Mouse (Mus musculus) embryonic facial prominence, embryonic 11.5 days (tissue): ENCODE results near the gene Dtl. TPM values are rescaled to one million over a fixed set of nuclear protein-coding genes. Genes with fewer than 3 reads are reported as not detected.
"Not testable (repeated sequence)": the region's sequence is repeated elsewhere in the genome, so short reads cannot be mapped to it uniquely, and the experiment has no call there.

ENCODE experiments used
- ATAC-seq: fragments of 200-750 bp; cut with Nextera tagmentation; replicated peaks from 2 replicates; pipeline ENCODE4 v1.8.0; 2017; ENCODE audit warnings: low read depth; ENCODE audit not compliant: insufficient number of reproducible peaks, low FRiP score, low TSS enrichment
- DNase-seq: peaks from one replicate; pipeline ENCODE4 v3.0.0-alpha.2; 2015; ENCODE audit warnings: low spot score
- H3K27ac ChIP-seq: fragments of 300-500 bp; sonication (generic); replicated peaks from 2 replicates; pipeline ENCODE4 v1.5.1; 2014; ENCODE audit warnings: mild to moderate bottlenecking, low read depth, low read length, control low read depth
- H3K27me3 ChIP-seq: fragments of 300-500 bp; sonication (generic); 2 replicates; pipeline ENCODE4 v1.6.1; 2014; ENCODE audit warnings: mild to moderate bottlenecking, low read length, moderate library complexity, mixed read lengths; ENCODE audit not compliant: control insufficient read depth, insufficient read depth
- H3K36me3 ChIP-seq: fragments of 300-500 bp; sonication (generic); replicated peaks from 2 replicates; pipeline ENCODE4 v1.6.1; 2014; ENCODE audit warnings: low read depth, mild to moderate bottlenecking, low read length, moderate library complexity, mixed read lengths; ENCODE audit not compliant: control insufficient read depth, insufficient read depth
- H3K4me1 ChIP-seq: fragments of 300-500 bp; sonication (generic); 2 replicates; pipeline ENCODE4 v1.6.1; 2014; ENCODE audit warnings: low read length, mixed read lengths; ENCODE audit not compliant: control insufficient read depth, insufficient read depth
- H3K4me2 ChIP-seq: fragments of 300-500 bp; sonication (generic); 2 replicates; pipeline ENCODE4 v1.6.1; 2014; ENCODE audit warnings: low read depth, mild to moderate bottlenecking, control low read depth, low read length, moderate library complexity
- H3K4me3 ChIP-seq: fragments of 300-500 bp; sonication (generic); 2 replicates; pipeline ENCODE4 v1.5.1; 2014; ENCODE audit warnings: low read depth, low read length, control low read depth
- H3K9ac ChIP-seq: fragments of 300-500 bp; sonication (generic); replicated peaks from 2 replicates; pipeline ENCODE4 v1.6.1; 2014; ENCODE audit warnings: mild to moderate bottlenecking, control low read depth, low read length
- H3K9me3 ChIP-seq: fragments of 300-500 bp; sonication (generic); replicated peaks from 2 replicates; pipeline ENCODE4 v1.6.1; 2016; ENCODE audit warnings: mild to moderate bottlenecking, low read length, inconsistent platforms, mixed read lengths; ENCODE audit not compliant: control insufficient read depth
- WGBS: fragments of 180-500 bp; shearing (Covaris S2); extraction: QIAGEN DNeasy Blood & Tissue Kit; methylation state at CpG from one replicate; pipeline ENCODE4 v1.1.7; 2014; 5-methylcytosine and 5-hydroxymethylcytosine counted together
- polyA plus RNA-seq: library from polyadenylated mRNA; unstranded; fragments of >200 nt; fragmentation: Nextera tagmentation; extraction: Ambion mirVana; gene quantifications from 2 replicates; pipeline ENCODE4 v1.2.1, GENCODE M21; 2014

Gene Dtl
- polyA plus RNA-seq, 1 experiment from 2014 or later = 81.8 TPM

GRCm38 (mm10) chr1:191517056-191517455, 58.3 kb downstream of the Dtl start:
- Histone ChIP-seq H3K27me3 (no peaks in the 10 kb centered on the region), H3K9ac (no peak overlapping the region), H3K4me2 (no peak overlapping the region), H3K9me3 (no peaks in the 10 kb centered on the region), H3K4me1 (no peaks in the 10 kb centered on the region), H3K36me3 (no peaks in the 10 kb centered on the region), H3K4me3 (no peak overlapping the region), H3K27ac (no peak overlapping the region)
- WGBS = 39% methylated on average over 3 of the region's 3 CpGs
- ATAC-seq (no peak), DNase-seq (no peak)

GRCm38 (mm10) chr1:191516351-191516750, 59.0 kb downstream of the Dtl start:
- H3K36me3 ChIP-seq, H3K27ac ChIP-seq, H3K4me1 ChIP-seq, H3K9ac ChIP-seq, H3K9me3 ChIP-seq, H3K27me3 ChIP-seq, H3K4me3 ChIP-seq, H3K4me2 ChIP-seq, DNase-seq, ATAC-seq: not testable (repeated sequence)
- WGBS = 91% methylated on average over 2 of the region's 2 CpGs

DNA sequence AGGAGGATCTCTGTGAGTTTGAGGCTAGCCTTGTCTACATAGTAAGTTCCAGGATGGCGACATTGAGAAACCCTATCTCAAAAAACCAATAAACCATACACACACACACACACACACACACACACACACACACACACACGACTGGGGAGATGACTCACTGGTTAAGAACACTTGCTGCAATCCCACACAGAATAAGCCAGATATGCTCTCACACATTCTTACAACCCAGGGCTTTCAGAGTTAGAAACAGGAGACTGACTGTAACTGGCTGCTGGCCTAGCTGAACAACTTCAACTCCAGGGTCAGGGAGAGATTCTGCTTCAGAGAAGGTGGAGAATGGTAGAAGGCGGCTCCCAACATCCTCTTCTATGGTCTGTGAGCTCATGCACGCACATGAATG, 62.1 kb downstream of the Dtl start:
- DNase-seq (no peak), ATAC-seq (no peak)
- H3K4me1 ChIP-seq = no peaks in the 10 kb centered on the region
- WGBS = 80% methylated on average over 4 of the region's 4 CpGs
- H3K36me3 ChIP-seq = no peaks in the 10 kb centered on the region
- H3K4me3 ChIP-seq = no peak overlapping the region
- H3K9me3 ChIP-seq = no peaks in the 10 kb centered on the region
- H3K4me2 ChIP-seq = no peak overlapping the region
- no peak overlapping the region for H3K27ac ChIP-seq
- H3K27me3 ChIP-seq = no peaks in the 10 kb centered on the region
- H3K9ac ChIP-seq = no peak overlapping the region

DNA sequence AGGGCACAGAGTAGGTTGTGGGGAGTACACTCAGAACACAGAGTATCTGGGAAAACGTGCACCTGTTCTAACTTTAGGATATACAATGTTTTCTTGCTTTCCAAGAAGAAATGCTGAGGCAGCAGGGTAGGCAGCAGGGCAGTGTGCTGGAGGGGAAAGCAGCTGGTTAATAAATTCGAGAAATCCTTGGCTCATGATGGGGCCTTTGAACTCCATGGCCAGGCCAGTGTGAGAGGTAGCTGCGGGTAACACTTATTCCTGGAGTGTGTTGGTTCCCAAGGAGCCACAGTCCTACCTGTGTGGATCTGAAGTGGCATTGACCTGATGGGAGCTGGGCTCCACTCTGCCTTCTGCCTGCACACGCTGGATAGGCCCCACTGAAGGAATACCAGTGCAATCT, 63.0 kb downstream of the Dtl start:
- Histone ChIP-seq H3K36me3 (no peaks in the 10 kb centered on the region), H3K4me1 (no peaks in the 10 kb centered on the region), H3K4me3 (no peak overlapping the region), H3K4me2 (no peak overlapping the region), H3K9ac (no peak overlapping the region), H3K9me3 (no peaks in the 10 kb centered on the region), H3K27me3 (no peaks in the 10 kb centered on the region), H3K27ac (no peak overlapping the region)
- DNase-seq (no peak), ATAC-seq (no peak)
- WGBS = 73% methylated on average over 4 of the region's 4 CpGs

DNA sequence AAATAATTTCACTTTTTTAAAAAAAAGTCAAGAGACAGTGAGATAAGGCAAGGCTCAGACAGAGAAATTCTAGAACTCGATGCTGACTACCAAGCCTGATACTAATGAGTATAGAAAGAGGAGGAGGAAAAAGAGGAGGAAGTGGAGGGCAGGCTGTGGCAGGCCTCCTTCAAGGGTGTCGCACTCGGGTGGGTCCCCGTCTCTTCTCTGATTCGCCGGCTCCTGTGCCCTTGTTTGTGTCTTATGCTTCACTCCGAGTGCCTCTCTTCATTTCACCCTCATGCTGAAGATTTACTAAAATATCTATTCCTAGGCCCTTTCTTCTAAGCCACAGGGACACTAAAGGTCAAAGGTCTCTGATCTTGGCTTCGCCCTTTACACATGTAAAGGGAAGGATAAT, 63.8 kb downstream of the Dtl start:
- Histone ChIP-seq H3K27me3 (no peaks in the 10 kb centered on the region), H3K4me2 (no peak overlapping the region), H3K4me3 (no peak overlapping the region), H3K9me3 (no peaks in the 10 kb centered on the region), H3K36me3 (no peaks in the 10 kb centered on the region), H3K9ac (no peak overlapping the region), H3K4me1 (no peaks in the 10 kb centered on the region), H3K27ac (no peak overlapping the region)
- DNase-seq (no peak), ATAC-seq (no peak)
- WGBS = 84% methylated on average over 8 of the region's 8 CpGs

DNA sequence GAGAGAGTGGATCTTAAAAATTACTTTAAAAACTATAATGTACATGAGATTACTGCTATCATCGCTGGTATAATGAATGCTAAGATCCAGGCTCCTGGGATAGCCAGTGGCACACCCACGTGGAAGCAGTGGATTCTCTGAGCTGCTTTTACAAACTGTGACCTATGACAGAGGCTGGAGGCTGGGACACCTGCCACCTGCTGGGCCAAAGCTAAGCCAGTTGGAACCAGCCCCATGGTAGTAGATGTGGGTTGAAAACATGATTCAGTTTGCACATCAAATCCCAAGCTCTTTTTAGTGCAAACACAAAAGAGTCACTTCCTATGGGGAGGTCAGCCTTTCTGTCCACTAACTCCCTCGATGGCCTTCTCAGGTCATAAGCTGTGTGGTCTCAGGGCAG, 65.5 kb downstream of the Dtl start:
- WGBS = 79% methylated on average over 3 of the region's 3 CpGs
- H3K36me3 ChIP-seq = no peaks in the 10 kb centered on the region
- no peaks in the 10 kb centered on the region for H3K27me3 ChIP-seq
- H3K4me2 ChIP-seq = no peak overlapping the region
- no peak overlapping the region for H3K27ac ChIP-seq
- DNase-seq = no peak
- ATAC-seq = no peak
- no peaks in the 10 kb centered on the region for H3K9me3 ChIP-seq
- H3K4me1 ChIP-seq = no peaks in the 10 kb centered on the region
- H3K4me3 ChIP-seq = no peak overlapping the region
- H3K9ac ChIP-seq = no peak overlapping the region

GRCm38 (mm10) chr1:191509131-191509530, 66.2 kb downstream of the Dtl start:
- H3K4me3 ChIP-seq = no peak overlapping the region
- no peaks in the 10 kb centered on the region for H3K27me3 ChIP-seq
- H3K9me3 ChIP-seq = no peaks in the 10 kb centered on the region
- DNase-seq = no peak
- no peak for ATAC-seq
- WGBS = 83% methylated on average over 6 of the region's 6 CpGs
- no peak overlapping the region for H3K9ac ChIP-seq
- H3K36me3 ChIP-seq = no peaks in the 10 kb centered on the region
- no peak overlapping the region for H3K27ac ChIP-seq
- no peak overlapping the region for H3K4me2 ChIP-seq
- no peaks in the 10 kb centered on the region for H3K4me1 ChIP-seq

DNA sequence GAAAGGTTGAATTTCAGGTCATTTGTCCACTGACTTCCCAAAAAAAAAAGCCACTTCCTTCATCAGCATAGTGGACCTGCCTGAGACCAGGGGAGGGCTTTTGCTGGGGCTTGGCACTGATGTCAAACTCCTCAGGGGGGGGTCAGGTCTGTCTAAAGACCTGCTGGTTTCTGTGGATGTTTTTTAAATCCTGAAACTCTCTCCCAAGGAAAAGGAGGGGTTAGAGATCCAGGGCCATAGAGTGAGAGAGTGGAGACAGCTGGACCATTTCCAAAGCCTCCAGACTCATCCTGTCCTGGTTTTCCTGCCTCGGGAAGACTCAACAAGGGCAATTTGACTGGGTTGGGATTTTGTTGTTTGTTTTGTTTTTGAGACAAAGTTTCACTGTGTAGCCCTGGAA, 68.6 kb downstream of the Dtl start:
- WGBS = 70% methylated on average over 1 of the region's 1 CpGs
- no peaks in the 10 kb centered on the region for H3K27me3 ChIP-seq
- H3K4me3 ChIP-seq = no peak overlapping the region
- H3K9me3 ChIP-seq = no peaks in the 10 kb centered on the region
- H3K36me3 ChIP-seq = no peaks in the 10 kb centered on the region
- no peak overlapping the region for H3K27ac ChIP-seq
- ATAC-seq (no peak), DNase-seq (no peak)
- no peak overlapping the region for H3K4me2 ChIP-seq
- no peaks in the 10 kb centered on the region for H3K4me1 ChIP-seq
- H3K9ac ChIP-seq = no peak overlapping the region

- Histone ChIP-seq H3K27me3 (no peaks in the 10 kb centered on the region), H3K9ac (no peak overlapping the region), H3K27ac (no peak overlapping the region), H3K4me2 (no peak overlapping the region), H3K4me3 (no peak overlapping the region), H3K36me3 (no peaks in the 10 kb centered on the region), H3K4me1 (no peaks in the 10 kb centered on the region), H3K9me3 (no peaks in the 10 kb centered on the region)
- no peak for ATAC-seq
- 94% methylated on average over 6 of the region's 6 CpGs for WGBS
- no peak for DNase-seq
Observed at GRCm38 (mm10) chr1:191499666-191500065, 75.7 kb downstream of the Dtl start.
